Comparison of ENCODE assay signal across 8 mouse cellular contexts in genomic region chr17:23745301-23746251, GRCm38 (mm10). TPM values are rescaled to one million over a fixed set of nuclear protein-coding genes. Genes with fewer than 3 reads are reported as not detected.
DNase-seq lines count a peak whose midpoint lies in the region; ATAC-seq and TF ChIP-seq lines count a peak whose summit lies in the region.

Gene Kremen2, minus strand, starts transcription at chr17:23745833.

- under 1% methylated on average over 33 of the region's 45 CpGs for WGBS in kidney, embryonic 16.5 days
- WGBS in embryonic facial prominence, embryonic 10.5 days, result under 1% methylated on average over 45 of the region's 45 CpGs
- WGBS in limb, embryonic 12.5 days, result under 1% methylated on average over 43 of the region's 45 CpGs
- 2% methylated on average over 45 of the region's 45 CpGs for WGBS in small intestine, adult 2 months

- no peaks in the 10 kb centered on the region for H3K9me3 ChIP-seq in kidney, embryonic 16.5 days (ENCODE audit: low read length)
- H3K9me3 ChIP-seq in embryonic facial prominence, embryonic 10.5 days, result 0 out of 2 replicates have a peak, but pooled peaks cover 8% of the 10 kb centered on the region
- H3K9me3 ChIP-seq in limb, embryonic 12.5 days, result no peaks in the 10 kb centered on the region

- peak within 1 kb of the TSS; percentile 54 for H3K9ac ChIP-seq in kidney, embryonic 16.5 days (replicated peaks; ENCODE audit: low read length)
- peak within 1 kb of the TSS; percentile 47 for H3K9ac ChIP-seq in limb, embryonic 12.5 days (replicated peaks)

- H3K4me3 ChIP-seq in kidney, embryonic 16.5 days (ENCODE audit: low read length), result peak within 1 kb of the TSS; percentile 43
- peak within 1 kb of the TSS; percentile 54 for H3K4me3 ChIP-seq in embryonic facial prominence, embryonic 10.5 days
- peak within 1 kb of the TSS; percentile 35 for H3K4me3 ChIP-seq in limb, embryonic 12.5 days (replicated peaks)
- peak within 1 kb of the TSS; percentile 9 for H3K4me3 ChIP-seq in small intestine, adult 2 months (ENCODE audit: low read depth, low read length)

- no peaks in the 10 kb centered on the region for H3K36me3 ChIP-seq in kidney, embryonic 16.5 days (ENCODE audit: insufficient read depth, low read length)
- H3K36me3 ChIP-seq in embryonic facial prominence, embryonic 10.5 days (replicated peaks), result peaks cover 6% of the 10 kb centered on the region
- peaks cover under 1% of the 10 kb centered on the region; the same call in 1 of the 2 replicates for H3K36me3 ChIP-seq in limb, embryonic 12.5 days
- H3K36me3 ChIP-seq in small intestine, adult 2 months (ENCODE audit: control insufficient read depth, insufficient read depth, low read length), result no peaks in the 10 kb centered on the region

- no peak within 1 kb of the TSS for H3K27ac ChIP-seq in kidney, embryonic 16.5 days (ENCODE audit: low read length)
- peak within 1 kb of the TSS; percentile 44 for H3K27ac ChIP-seq in embryonic facial prominence, embryonic 10.5 days (replicated peaks)
- no peak within 1 kb of the TSS for H3K27ac ChIP-seq in limb, embryonic 12.5 days
- no peak within 1 kb of the TSS for H3K27ac ChIP-seq in small intestine, adult 2 months (ENCODE audit: insufficient read depth, low read depth, low read length)

- ATAC-seq in kidney, embryonic 16.5 days (ENCODE audit: low FRiP score, low TSS enrichment), result no peak
- no peak for ATAC-seq in limb, embryonic 12.5 days (ENCODE audit: insufficient number of reproducible peaks, insufficient read depth, low FRiP score, low TSS enrichment, low read depth)

- peaks cover 35% of the 10 kb centered on the region for H3K4me1 ChIP-seq in kidney, embryonic 16.5 days (ENCODE audit: insufficient read depth, low read length)
- peaks cover 40% of the 10 kb centered on the region for H3K4me1 ChIP-seq in embryonic facial prominence, embryonic 10.5 days
- peaks cover 41% of the 10 kb centered on the region for H3K4me1 ChIP-seq in limb, embryonic 12.5 days (replicated peaks)
- peaks cover 49% of the 10 kb centered on the region for H3K4me1 ChIP-seq in small intestine, adult 2 months (ENCODE audit: control insufficient read depth, insufficient read depth, insufficient read length, low read length)

- H3K4me2 ChIP-seq in kidney, embryonic 16.5 days (replicated peaks; ENCODE audit: low read depth, low read length), result peak within 1 kb of the TSS; percentile 78
- H3K4me2 ChIP-seq in limb, embryonic 12.5 days, result peak within 1 kb of the TSS; percentile 68

- no peak for TF ChIP-seq CTCF in small intestine, adult 2 months (IDR thresholded peaks at IDR 0.05; ENCODE audit: extremely low read depth, insufficient read length, insufficient replicate concordance, low read depth, low read length)

- no peak for TF ChIP-seq POLR2A in small intestine, adult 2 months (IDR thresholded peaks at IDR 0.05; ENCODE audit: low read depth, low read length)

- no peak for DNase-seq in kidney, adult 8-10 months
- peak; percentile 50 for DNase-seq in embryonic facial prominence, embryonic 10.5 days (ENCODE audit: low spot score)
- DNase-seq in right cerebral cortex, postnatal 4 days, result no peak
- no peak for DNase-seq in layer of hippocampus, adult 9-10 months (ENCODE audit: low spot score)
- no peak for DNase-seq in lung, postnatal 25 days (ENCODE audit: low spot score)

- H3K27me3 ChIP-seq in kidney, embryonic 16.5 days (ENCODE audit: insufficient read depth, low read length), result peaks cover 63% of the 10 kb centered on the region
- H3K27me3 ChIP-seq in embryonic facial prominence, embryonic 10.5 days (replicated peaks; ENCODE audit: low read depth, poor library complexity, severe bottlenecking), result peaks cover 81% of the 10 kb centered on the region
- H3K27me3 ChIP-seq in limb, embryonic 12.5 days, result peaks cover 82% of the 10 kb centered on the region
- peaks cover 14% of the 10 kb centered on the region; the same call in 1 of the 2 replicates for H3K27me3 ChIP-seq in small intestine, adult 2 months (ENCODE audit: control insufficient read depth, insufficient read depth, low read length)

RNA-seq across cellular contexts. Expression of gene Kremen2, which starts in this region (rescaled TPM):
- polyA plus RNA-seq in kidney, embryonic 16.5 days (2015; fragmentation: Nextera tagmentation; extraction: Ambion mirVana), result 0.81 and 1.3 TPM in 2 replicates
- 8.3 and 9.6 TPM in 2 replicates for polyA plus RNA-seq in embryonic facial prominence, embryonic 10.5 days (2016; fragmentation: Nextera tagmentation; extraction: Ambion mirVana)
- polyA plus RNA-seq in limb, embryonic 12.5 days (2016; fragmentation: Nextera tagmentation; extraction: Ambion mirVana), result 30.0 and 34.8 TPM in 2 replicates
- polyA plus RNA-seq in small intestine, adult 2 months (2012; rRNA removed), result 1.5 and 2.9 TPM in 2 replicates
